Mouse (Mus musculus): ENCODE results near the gene Rab33b. TPM values are rescaled to one million over a fixed set of nuclear protein-coding genes. Genes with fewer than 3 reads are reported as not detected.
"Not testable (repeated sequence)": the region's sequence is repeated elsewhere in the genome, so short reads cannot be mapped to it uniquely, and the experiment has no call there.

Rab33b gene
- 10 to 100 TPM; 24.0 to 27.1 TPM for total RNA-seq (2021)
- long read RNA-seq, experiment 1, transcript Rab33b-201 (2 exons, 3,492 nt), result major isoform, 38 of 38 reads
- long read RNA-seq, experiment 1, partial matches to known transcripts, result 0 of 38 reads
- long read RNA-seq, experiment 1, other reads (novel, unspliced or antisense), result 0 of 38 reads
- long read RNA-seq, experiment 2, transcript Rab33b-201 (2 exons, 3,492 nt), result major isoform, 44 of 44 reads
- long read RNA-seq, experiment 2, partial matches to known transcripts, result 0 of 44 reads
- long read RNA-seq, experiment 2, other reads (novel, unspliced or antisense), result 0 of 44 reads

- peak; percentile 97 to 99 for DNase-seq (ENCODE audit: low spot score in 2 of 2)
Measured at GRCm38 (mm10) chr3:51483741-51484359, at the start of gene Rab33b. Gene Rab33b (plus strand): TSS chr3:51483920.

- DNase-seq (ENCODE audit: low spot score in 2 of 2), result not testable (repeated sequence)
Measured at GRCm38 (mm10) chr3:51434364-51434763, 49.4 kb upstream of the Rab33b start.

DNA sequence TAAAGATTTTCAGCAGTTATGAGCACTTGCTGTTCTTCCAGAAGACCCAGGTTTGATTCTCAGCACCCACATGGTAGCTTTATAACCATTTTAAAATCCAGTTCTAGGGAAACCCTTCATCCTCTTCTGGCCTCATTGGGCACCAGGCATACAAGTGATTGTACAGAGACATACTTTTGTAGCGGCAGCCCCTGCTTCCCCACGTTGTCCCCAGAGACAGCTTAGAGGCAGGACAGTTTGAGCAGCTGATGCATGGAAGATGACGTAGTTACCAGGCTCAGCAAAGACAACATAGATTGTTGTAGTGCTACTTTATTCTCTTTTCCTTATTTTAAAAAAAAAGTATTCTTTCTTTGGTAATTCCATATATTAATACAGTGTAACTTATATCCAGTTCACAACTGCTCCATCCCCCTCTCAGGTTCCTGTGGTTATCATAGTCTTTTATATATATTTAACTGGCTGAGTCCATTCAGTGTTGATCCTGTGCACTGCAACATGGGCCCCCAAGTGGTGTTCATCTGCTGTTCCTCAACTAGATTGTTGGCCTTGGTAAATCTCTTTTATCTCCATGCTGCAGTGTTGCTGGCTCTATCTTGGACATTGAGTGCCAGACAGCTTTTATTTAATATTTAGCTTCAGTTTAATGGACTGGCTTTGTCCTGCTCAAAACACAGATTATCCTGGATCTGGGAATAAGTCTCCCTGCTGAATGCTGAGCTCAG, 48.7 kb upstream of the Rab33b start:
- DNase-seq (ENCODE audit: low spot score in 2 of 2), result no peak

DNA sequence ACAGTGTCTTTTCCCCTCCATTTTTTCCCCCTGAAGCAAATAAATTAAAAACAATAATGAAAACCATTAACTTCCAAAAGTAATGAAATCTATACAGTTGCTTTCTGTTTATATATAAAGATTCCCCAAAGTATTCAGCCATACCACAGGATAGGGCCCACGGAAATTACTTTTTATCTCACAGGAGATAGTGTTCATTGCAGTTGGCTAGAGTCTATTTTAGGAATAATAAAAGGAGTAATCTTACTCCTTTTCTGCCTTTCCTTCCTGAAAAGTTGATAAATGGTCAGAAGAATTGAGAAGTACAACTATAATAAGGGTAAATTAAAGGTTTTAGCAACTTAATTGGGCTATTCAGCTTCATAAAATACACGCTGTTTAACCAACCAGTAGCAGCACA, 15.2 kb upstream of the Rab33b start:
- DNase-seq (ENCODE audit: low spot score in 2 of 2), result no peak

DNA sequence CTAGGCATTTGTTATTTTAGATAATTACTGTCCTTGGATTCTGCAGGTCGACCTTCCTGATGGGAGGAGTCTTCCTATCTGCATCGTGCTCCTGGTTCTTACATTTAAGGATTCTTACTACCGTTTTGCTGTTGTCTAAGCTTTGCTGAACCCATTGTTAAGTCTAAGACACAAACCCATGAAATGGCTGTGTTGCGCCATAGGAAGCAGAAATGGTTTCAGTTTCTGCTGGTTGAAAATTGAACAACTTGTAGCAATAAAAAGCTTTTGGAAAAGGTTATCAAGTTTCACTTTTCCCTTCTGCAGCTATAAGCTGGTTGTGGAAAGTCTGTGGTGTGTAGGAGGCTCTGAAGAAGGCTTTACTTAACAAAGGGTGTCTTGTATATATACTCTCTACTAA, 8.0 kb upstream of the Rab33b start:
- no peak for DNase-seq (ENCODE audit: low spot score in 2 of 2)

GRCm38 (mm10) chr3:51479893-51480292, 3.8 kb upstream of the Rab33b start:
- DNase-seq (ENCODE audit: low spot score in 2 of 2), result no peak

DNA sequence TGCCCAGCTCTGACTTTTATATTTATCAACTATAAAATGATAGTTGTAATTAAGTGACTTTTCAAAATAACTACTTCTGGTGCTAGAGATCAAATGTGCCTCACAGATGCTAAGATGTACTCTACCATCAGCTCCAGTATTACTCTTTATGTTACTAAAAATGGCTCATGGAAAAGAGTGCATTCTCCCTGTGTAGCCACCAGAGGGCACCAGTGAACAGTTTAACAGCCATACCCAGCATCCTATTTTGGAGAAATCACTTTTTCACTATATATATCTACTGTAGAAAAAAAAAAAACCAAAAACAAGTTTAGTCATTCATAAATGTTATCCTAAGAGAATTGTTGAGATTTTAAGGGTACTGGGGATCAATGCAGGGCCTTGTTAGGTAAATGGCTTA, 2.7 kb upstream of the Rab33b start:
- DNase-seq (ENCODE audit: low spot score in 2 of 2), result peak; percentile 57 to 72

DNA sequence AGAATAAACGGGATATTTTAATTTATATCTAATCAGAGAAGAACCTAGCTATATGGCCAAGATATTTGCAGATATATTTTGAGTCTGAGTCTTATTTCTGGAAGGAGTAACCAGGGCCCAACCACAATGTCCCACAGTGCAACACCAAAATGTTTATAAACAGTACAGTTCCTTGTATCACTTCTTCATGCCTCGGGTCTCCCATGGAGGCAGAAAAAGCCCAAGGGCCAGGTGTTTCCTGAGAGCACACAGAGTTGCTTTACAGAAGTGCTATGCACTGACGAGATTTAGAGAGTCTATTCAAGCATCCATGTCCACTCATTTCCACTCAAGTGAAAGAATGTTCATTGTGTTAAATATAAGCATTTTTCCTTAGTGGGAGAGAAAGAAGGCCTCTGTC, 1.8 kb upstream of the Rab33b start:
- no peak for DNase-seq (ENCODE audit: low spot score in 2 of 2)

- no peak for DNase-seq (ENCODE audit: low spot score in 2 of 2)
Measured at GRCm38 (mm10) chr3:51482781-51483180, 939 bp upstream of the Rab33b start.

DNA sequence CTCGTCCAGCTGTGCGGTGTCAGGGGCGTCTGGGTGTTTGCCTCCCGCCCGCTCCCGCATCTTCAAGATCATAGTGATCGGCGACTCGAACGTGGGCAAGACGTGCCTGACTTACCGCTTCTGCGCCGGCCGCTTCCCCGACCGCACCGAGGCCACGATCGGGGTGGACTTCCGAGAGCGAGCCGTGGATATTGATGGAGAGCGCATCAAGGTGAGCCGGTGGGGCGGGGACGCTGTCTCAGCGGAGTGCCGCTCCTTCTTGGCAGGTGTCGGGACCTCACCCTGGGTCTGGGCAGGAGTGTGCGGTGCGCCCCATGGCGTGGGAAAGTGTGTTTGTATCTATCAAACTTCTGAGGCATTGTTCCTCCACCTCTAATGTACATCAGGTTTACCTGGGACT, 650 bp downstream of the Rab33b start:
- no peak for DNase-seq (ENCODE audit: low spot score in 2 of 2)

- DNase-seq (ENCODE audit: low spot score in 2 of 2), result no peak
Measured at GRCm38 (mm10) chr3:51485347-51485746, 1.6 kb downstream of the Rab33b start.

GRCm38 (mm10) chr3:51486491-51487195, 2.9 kb downstream of the Rab33b start:
- no peak for DNase-seq (ENCODE audit: low spot score in 2 of 2)

DNA sequence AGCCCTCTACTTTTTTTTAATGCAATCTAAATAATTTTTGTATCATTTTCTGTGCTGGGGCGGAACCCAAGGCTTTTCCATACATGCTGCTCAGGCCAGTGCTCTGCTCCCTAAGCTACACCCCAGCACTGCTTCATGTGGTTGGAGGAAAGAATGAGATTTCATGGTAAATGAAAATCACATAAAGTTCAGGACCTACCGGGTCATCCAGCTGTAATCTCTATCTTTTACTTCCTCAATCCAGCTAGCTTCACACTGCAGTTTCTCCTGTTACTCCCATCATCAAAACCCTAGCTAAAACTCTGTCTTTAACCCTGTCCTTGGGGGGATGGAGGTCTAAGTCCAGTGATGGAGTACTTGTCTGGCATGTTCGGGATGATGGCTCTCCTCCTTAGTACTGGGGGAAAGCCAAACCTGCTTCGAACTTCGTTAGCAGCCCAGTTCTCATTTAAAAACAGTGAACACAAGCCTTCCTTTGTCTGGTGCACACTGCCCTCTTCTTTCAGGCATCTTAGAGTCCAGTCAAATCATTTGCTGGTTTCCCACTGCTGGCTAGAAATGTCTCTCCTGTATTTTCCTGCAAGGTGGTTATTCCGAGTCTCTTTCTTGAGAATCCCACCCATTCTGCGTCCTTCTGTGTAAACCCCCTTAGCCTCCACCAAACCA, 6.5 kb downstream of the Rab33b start:
- DNase-seq (ENCODE audit: low spot score in 2 of 2), result peak in 1 of 2 experiments; percentile 63

- DNase-seq (ENCODE audit: low spot score in 2 of 2), result no peak
Measured at GRCm38 (mm10) chr3:51493272-51493838, 9.6 kb downstream of the Rab33b start.

DNA sequence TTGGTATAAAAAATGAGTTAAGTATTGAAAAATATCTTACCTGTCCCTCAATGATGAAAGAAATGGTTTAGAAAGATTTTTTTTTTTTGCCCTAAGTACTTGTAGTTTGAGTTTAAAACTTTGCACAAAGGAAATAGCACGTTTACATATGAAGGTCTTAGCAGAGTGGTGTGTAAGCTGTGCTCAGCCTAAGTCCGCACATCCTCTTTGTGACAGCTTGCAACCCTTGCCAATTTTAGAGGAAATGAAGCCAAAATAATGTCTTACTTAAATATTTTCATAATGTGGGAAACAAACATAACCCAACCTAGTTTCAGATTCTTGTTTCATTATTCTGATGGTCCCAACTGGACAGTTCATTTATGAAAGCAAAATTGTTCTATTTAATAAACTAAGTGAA, 10.7 kb downstream of the Rab33b start:
- DNase-seq (ENCODE audit: low spot score in 2 of 2), result no peak

GRCm38 (mm10) chr3:51495646-51496045, 11.9 kb downstream of the Rab33b start:
- no peak for DNase-seq (ENCODE audit: low spot score in 2 of 2)

DNA sequence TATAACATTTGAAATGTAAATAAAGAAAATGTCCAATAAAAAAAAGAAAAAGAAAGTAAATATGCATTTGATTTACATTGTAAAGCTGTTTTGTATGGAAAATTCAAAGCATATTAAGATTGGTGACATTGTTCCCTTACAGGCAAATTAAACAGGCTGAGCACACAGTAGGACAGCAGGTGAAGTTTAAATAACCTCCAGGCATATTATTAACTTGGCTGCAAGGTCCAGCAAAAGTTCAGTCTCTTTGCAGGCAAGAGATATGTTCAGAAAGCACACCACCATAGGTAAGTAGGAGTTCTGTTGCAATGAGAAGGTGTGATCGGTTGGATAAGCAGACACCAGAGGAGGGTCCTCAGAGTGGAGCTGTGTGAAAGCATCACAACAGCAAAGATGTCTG, 14.3 kb downstream of the Rab33b start:
- DNase-seq (ENCODE audit: low spot score in 2 of 2), result no peak

- no peak for DNase-seq (ENCODE audit: low spot score in 2 of 2)
Measured at GRCm38 (mm10) chr3:51498659-51499058, 14.9 kb downstream of the Rab33b start.

- no peak for DNase-seq (ENCODE audit: low spot score in 2 of 2)
Measured at GRCm38 (mm10) chr3:51499876-51500275, 16.2 kb downstream of the Rab33b start.

GRCm38 (mm10) chr3:51504385-51504952, 20.7 kb downstream of the Rab33b start:
- DNase-seq (ENCODE audit: low spot score in 2 of 2), result no peak
